Mouse (Mus musculus) mouse embryonic stem cell (cell line): ENCODE results near the gene Tiprl.

Experiments
- in situ Hi-C, 2 experiments: fragments of 300-500 bp; cut with MboI; formaldehyde crosslinking; loops; 1 replicate in 1 of 2; 3 replicates in 1 of 2; pipeline ENCODE4 v1.14.3; 2019 to 2020; ENCODE audit warnings: low sequenced_read_pairs in 2 of 2, low pct_unique_long_range_greater_than_20kb in 1 of 2, mixed read lengths in 1 of 2; ENCODE audit not compliant: unreplicated experiment in 1 of 2

The Tiprl gene

DNA sequence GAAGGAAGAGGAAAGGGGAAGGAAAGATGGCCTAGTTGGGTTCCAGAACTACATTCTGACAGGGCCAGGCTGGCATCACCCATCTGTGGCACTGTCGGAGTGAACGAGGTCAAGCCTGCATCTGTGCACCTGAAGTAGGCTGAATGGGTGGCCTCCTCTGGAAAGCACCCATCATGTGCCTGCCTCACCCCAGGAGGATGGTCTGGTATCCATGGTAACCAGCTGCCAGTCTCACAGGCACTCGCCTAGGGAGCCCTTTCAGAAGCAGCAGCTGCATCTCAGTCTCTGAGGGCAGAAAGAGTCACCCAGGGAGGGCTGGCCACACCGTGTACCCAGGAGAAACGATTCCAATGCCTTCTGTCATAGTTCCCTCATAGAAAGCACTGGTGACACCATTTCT is 49.4 kb downstream of the Tiprl start:
- in situ Hi-C loops: no loop called here

DNA sequence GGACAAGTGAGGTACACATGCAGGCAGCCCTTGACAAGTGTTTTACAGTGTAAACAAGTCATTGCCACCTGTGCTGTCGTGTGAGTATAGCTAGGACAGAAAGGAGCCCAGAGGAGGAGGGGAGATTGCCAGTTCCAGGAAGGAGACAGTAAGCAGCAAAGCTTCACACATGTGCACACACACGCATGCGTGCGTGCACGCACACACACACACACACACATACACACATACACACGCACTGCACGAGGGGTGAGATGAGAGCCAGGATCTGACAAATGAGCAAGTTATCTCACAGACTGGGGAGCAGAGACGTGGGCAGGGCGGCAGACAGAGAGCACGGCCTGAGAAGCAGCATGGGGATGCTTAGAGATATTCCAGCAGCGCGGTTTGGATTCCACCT is 50.3 kb downstream of the Tiprl start:
- in situ Hi-C loops: no loop called here

DNA sequence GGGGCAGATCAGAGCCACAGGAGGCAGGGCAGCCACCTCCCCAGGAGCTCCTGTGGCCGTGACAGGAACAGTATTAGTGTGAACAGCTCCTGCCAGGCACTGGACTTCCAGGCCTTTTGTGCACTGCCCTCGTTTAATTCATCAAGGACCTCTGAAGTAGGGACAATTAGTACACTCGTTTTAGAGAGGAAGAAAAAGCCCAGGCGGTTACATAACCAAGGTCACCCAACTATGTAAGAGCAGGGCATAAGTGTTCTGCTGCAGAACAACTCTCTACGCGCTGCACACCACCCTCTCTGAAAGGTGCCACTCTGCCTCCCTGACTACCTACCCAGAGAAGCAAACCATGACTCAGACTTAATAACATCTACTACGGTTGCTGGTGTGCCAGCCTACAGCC is 51.7 kb downstream of the Tiprl start:
- in situ Hi-C loops: no loop called here

DNA sequence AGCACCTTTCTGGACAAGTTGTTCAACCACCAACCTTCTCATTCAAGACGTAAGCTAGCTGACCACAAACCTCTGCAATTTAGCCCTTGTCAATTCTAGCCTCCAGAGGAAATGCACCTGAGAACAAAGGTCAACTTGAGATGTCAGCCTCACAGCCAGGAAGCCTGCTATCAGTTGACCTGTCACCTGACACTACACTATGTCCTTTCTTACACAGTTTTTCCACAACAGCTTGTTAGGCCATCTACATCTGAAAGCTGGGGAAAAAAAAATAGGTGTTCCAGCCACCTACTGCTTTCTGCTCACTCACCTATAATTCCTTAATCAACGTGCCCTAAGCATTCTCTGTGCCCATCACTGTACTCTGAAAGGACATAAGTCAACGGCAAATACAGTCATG is 52.6 kb downstream of the Tiprl start:
- in situ Hi-C loops: no loop called here

DNA sequence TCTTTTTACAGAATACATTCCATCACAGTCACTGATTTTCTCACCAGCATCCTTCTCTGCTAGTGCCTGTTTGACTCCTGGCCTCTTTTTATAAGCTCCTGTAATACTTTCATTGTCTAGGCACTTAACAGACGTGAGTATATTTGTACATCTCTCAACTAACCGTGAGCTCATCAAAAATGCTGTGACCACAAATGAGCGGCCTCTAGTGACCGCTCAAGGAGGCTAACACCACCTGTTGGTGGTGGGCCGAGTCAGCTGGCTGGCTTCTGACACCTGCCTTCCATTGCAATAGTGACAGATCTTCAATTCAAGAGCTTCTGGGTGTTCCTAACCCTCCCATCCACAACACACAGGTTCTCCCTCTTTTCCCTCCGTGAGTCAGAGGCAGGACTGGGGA is 53.4 kb downstream of the Tiprl start:
- in situ Hi-C loops: no loop called here

DNA sequence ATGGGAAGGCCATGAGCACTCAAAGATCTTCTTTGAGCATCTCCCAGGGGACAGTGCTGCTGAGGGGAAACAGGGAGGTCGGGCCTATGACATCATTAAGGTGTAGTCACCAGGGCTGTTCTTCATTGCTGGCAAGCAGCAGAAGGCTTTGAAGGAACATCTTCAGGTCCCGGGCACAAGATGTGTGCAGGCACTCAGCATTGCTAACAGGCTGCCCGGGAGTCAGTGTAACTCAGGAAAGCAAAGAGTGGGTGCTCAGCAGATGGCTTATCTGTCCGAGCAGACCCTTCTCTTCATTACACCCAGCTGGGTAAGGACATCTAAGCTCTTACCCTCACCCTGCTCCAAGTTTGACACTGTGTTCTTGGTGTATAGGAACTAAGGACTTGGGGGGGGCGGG is 57.5 kb downstream of the Tiprl start:
- in situ Hi-C loops: no loop called here

DNA sequence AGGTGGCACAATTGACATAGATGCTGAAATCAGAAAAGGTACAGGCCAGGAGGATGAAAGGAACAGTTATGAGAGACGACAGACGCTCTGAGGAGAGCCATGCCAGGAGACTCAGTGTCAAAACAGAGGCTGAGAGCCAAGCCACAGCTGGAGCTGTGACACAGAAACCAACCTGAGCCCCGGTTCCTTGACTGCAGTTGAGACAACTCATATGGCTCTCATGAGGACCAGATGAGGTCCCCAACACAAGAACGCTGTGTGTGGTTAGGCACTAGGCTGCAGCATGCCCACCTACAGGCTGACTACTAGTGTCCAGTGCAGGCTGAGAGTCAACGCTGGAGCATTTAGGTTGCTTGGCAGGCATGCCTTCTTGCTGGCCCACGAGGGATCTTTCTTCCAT is 58.7 kb downstream of the Tiprl start:
- in situ Hi-C loops: no loop called here

DNA sequence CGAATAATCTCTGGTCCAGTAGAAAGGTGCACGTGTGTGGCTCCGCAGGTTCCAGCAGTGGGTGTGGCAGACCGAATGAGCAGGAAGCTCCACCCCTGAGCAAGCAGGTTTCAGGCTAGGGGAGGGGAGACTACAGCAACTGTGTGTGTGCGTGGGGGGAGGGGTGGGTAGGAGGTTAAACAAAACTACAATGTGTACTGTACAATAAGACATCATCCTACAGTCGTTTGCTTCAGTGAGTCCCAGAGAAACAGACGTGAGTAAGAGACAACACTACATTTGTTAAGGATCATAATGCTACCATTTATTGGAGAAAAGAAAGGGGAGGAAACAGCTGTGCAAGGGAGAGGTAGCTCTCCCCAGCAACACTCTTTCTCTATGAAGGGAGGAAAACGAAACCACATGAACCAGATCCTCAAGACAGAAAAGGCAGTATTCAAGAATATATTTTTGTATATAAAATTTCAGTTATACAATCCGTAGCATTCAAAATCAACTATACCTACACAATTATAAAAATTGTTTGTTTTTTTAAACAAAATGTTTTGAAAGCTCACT is 62.7 kb downstream of the Tiprl start:
- in situ Hi-C loops: no loop called here

DNA sequence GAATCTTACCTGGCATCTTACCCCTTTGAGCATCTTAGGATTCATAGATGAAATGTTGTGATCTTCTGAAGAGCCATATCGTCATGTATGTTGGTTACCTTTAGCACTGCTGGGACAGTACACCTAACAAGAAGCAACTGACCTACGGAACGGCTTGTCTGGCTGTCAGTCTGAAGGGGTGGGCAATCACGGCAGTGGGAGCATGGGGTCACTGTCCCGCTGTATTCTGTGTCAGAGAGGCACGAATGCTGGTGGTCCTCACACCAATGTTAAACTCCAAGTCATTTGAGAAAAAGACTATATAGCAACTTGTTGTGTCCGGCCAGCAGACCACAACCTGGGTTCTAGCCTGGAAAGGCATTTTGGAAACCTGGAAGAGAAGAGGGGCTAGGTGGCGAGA is 65.5 kb downstream of the Tiprl start:
- in situ Hi-C loops: no loop called here

DNA sequence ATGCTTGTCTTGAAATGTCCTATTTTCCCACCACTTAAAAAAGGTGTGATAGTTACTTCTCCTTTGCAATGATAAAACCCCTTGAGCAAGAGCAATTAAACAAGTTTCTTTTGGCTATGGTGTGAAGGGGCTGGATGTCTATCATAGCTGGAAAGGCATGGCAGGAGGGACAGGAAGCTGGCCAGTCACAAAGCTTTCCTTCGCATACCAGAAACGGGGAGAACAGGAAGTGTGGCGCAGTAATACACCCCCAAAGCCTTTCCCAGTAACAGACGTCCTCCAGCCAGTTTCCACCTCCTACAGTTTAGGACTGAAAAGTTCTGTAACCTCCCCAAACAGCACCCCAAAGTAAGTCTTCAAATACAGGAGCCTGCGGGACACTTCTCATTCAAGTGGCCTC is 66.6 kb downstream of the Tiprl start:
- in situ Hi-C loops: no loop called here

DNA sequence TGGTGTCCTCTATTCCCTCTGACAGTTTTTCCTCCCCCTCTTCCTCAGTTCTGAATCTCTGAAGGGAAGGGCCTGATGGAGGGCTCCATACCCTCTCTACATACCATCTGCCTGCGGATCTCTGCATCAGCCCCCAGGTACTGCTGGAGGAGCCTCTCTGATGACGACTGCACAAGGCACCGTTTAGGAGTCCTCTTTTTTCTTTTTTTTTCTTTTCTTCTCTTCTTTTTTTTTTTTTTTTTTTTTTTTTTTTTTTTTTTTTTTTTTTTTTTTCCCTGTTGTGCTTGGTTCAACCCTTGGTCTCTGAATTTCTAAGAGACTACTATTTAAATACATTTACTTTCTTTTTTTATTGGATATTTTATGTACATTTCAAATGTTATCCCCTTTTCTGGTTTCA is 67.3 kb downstream of the Tiprl start:
- in situ Hi-C loops: no loop called here

DNA sequence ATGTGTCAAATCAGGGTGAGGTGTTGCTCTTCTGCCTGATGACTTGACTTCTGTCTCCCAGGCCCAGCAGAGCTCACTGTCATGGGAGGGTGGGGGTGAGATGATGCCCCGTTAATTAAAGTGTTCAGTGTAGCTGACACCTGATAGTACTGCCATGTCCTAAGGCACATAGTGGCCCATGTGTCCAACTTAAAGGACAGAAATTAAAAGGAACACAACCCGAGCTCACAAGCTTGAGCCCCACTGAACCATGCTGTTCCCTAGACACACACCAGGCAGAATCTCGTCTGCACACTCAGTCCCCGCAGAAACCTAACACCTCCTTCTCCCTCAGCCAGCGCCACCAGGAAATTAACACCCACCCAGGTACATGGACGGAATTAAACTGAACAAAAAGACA is 71.9 kb downstream of the Tiprl start:
- in situ Hi-C loops: no loop called here
